Mouse (Mus musculus): ENCODE measurements around the gene Bcar3.

The Bcar3 gene

GRCm38 (mm10) chr3:122292300-122293222, 1.4 kb upstream of the Bcar3 start:
- peak; percentile 92 for DNase-seq (ENCODE audit: low read depth, low spot score)

GRCm38 (mm10) chr3:122293223-122293953, 548 bp upstream of the Bcar3 start:
- DNase-seq (ENCODE audit: low read depth, low spot score), result peak; percentile 66

GRCm38 (mm10) chr3:122295511-122295910, 1.6 kb downstream of the Bcar3 start:
- DNase-seq (ENCODE audit: low read depth, low spot score), result peak; percentile 77

- DNase-seq (ENCODE audit: low read depth, low spot score), result no peak
Observed at GRCm38 (mm10) chr3:122296979-122297378, 3.0 kb downstream of the Bcar3 start.

GRCm38 (mm10) chr3:122300983-122301919, 7.3 kb downstream of the Bcar3 start:
- no peak for DNase-seq (ENCODE audit: low read depth, low spot score)

- no peak for DNase-seq (ENCODE audit: low read depth, low spot score)
Observed at GRCm38 (mm10) chr3:122304560-122304959, 10.6 kb downstream of the Bcar3 start.

- no peak for DNase-seq (ENCODE audit: low read depth, low spot score)
Observed at GRCm38 (mm10) chr3:122307894-122308671, 14.1 kb downstream of the Bcar3 start.

- DNase-seq (ENCODE audit: low read depth, low spot score), result no peak
Observed at GRCm38 (mm10) chr3:122308981-122309380, 15.0 kb downstream of the Bcar3 start.

- DNase-seq (ENCODE audit: low read depth, low spot score), result peak; percentile 80
Observed at GRCm38 (mm10) chr3:122312078-122312477, 18.1 kb downstream of the Bcar3 start.

GRCm38 (mm10) chr3:122312936-122313629, 19.1 kb downstream of the Bcar3 start:
- no peak for DNase-seq (ENCODE audit: low read depth, low spot score)

GRCm38 (mm10) chr3:122313936-122314335, 20.0 kb downstream of the Bcar3 start:
- no peak for DNase-seq (ENCODE audit: low read depth, low spot score)

- DNase-seq (ENCODE audit: low read depth, low spot score), result no peak
Observed at GRCm38 (mm10) chr3:122316621-122317020, 22.7 kb downstream of the Bcar3 start.

- DNase-seq (ENCODE audit: low read depth, low spot score), result no peak
Observed at GRCm38 (mm10) chr3:122317339-122317738, 23.4 kb downstream of the Bcar3 start.

GRCm38 (mm10) chr3:122322226-122322625, 28.3 kb downstream of the Bcar3 start:
- DNase-seq (ENCODE audit: low read depth, low spot score), result no peak

- DNase-seq (ENCODE audit: low read depth, low spot score), result no peak
Observed at GRCm38 (mm10) chr3:122323841-122324240, 29.9 kb downstream of the Bcar3 start.

GRCm38 (mm10) chr3:122324528-122324927, 30.6 kb downstream of the Bcar3 start:
- no peak for DNase-seq (ENCODE audit: low read depth, low spot score)

- DNase-seq (ENCODE audit: low read depth, low spot score), result no peak
Observed at GRCm38 (mm10) chr3:122330484-122330883, 36.5 kb downstream of the Bcar3 start.

GRCm38 (mm10) chr3:122333493-122333892, 39.6 kb downstream of the Bcar3 start:
- peak; percentile 26 for DNase-seq (ENCODE audit: low read depth, low spot score)

- DNase-seq (ENCODE audit: low read depth, low spot score), result no peak
Observed at GRCm38 (mm10) chr3:122333902-122334301, 40.0 kb downstream of the Bcar3 start.

- DNase-seq (ENCODE audit: low read depth, low spot score), result no peak
Observed at GRCm38 (mm10) chr3:122334375-122334774, 40.4 kb downstream of the Bcar3 start.
